Mouse (Mus musculus) 3134 (cell line): ENCODE results near the gene Slc9a3.

Experiments
- DNase-seq: peaks from one replicate; pipeline ENCODE4 v3.0.0-alpha.2; 2011; ENCODE audit warnings: low spot score; ENCODE audit not compliant: insufficient read length; ENCODE audit errors: extremely low read depth

The Slc9a3 gene

GRCm38 (mm10) chr13:74144120-74144884 lies 23.0 kb downstream of the Slc9a3 start:
- DNase-seq = no peak

- no peak for DNase-seq
Measured at GRCm38 (mm10) chr13:74145983-74146622, 24.8 kb downstream of the Slc9a3 start.

DNA sequence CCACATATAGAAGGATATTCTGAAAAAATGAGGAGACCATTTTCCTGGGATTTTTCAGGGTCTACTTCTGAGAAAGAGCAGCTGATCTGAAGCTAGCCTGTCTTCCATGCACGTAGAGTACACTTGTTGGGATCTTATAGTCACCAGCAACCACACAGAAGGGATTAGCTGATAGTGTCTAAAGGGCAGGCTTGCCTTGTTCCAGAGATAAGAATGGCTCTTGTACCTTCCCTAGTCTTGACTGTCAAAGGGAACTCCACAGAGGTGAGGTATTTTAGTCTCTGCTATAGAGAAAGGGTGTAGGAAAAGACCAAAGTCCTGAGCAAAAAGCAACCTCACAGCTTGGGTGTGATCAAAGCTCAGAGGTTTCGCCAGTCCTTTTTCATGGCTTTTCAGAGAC lies 26.1 kb downstream of the Slc9a3 start:
- DNase-seq = no peak

- DNase-seq = no peak
Measured at GRCm38 (mm10) chr13:74166348-74167056, 45.2 kb downstream of the Slc9a3 start.

GRCm38 (mm10) chr13:74167057-74167413 lies 45.8 kb downstream of the Slc9a3 start:
- no peak for DNase-seq

DNA sequence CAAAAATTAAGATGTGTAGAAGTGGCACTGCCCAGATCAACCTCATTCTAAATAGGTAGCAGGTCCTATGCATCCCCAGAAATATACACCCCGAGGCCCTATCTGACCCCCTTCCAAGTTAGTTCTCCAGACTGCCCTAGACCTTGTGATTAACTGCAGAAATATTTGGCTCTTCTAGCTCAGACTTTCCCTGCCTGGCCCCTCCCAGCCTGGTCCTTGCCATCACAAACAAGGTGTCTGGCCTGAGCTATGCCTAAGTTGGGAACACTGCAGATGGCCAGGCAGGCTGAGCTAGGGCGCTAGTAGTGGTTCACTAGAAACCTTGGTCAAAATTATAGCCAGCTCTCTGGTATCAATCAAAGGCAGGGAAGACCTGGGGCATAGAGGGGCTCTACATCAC lies 46.2 kb downstream of the Slc9a3 start:
- peak; percentile 57 for DNase-seq

DNA sequence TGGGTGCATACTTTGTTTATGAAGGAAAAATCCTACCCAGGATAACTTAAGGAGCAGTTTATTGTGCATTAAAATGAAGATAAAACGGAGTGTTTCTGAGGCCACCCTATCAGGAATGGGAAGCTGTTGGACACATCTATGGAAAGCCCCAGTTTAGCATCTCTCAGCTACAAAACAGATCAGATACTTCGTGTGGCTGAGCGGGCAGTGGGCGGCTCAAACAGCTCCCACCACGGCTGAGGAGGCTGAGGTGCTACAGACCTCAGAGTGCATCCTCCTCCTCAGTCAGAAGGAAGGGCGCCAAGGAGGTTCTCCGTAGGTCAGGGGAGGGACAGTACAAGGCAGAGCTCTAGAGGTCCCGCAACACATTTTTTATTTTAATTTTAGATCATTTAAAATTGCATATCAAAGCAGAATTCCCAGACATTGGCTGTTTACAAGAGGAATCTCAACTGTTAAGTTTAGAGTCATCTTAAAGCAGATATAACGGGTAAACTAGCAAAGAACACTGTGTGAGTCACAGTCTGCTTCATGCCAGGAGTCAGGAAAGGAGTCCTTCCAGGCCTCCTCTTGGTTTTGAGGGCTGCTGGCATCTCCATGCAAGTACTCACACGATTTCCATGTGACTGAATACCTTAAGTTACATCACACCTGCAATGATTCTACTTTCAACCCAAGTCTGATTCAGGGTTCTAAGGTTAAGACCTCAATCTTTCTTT lies 48.3 kb downstream of the Slc9a3 start:
- DNase-seq = no peak

- DNase-seq = no peak
Measured at GRCm38 (mm10) chr13:74172036-74172435, 50.8 kb downstream of the Slc9a3 start.

GRCm38 (mm10) chr13:74183011-74183695 lies 61.9 kb downstream of the Slc9a3 start:
- DNase-seq = no peak

- no peak for DNase-seq
Measured at GRCm38 (mm10) chr13:74192613-74193012, 71.4 kb downstream of the Slc9a3 start.

GRCm38 (mm10) chr13:74196451-74196850 lies 75.2 kb downstream of the Slc9a3 start:
- no peak for DNase-seq

DNA sequence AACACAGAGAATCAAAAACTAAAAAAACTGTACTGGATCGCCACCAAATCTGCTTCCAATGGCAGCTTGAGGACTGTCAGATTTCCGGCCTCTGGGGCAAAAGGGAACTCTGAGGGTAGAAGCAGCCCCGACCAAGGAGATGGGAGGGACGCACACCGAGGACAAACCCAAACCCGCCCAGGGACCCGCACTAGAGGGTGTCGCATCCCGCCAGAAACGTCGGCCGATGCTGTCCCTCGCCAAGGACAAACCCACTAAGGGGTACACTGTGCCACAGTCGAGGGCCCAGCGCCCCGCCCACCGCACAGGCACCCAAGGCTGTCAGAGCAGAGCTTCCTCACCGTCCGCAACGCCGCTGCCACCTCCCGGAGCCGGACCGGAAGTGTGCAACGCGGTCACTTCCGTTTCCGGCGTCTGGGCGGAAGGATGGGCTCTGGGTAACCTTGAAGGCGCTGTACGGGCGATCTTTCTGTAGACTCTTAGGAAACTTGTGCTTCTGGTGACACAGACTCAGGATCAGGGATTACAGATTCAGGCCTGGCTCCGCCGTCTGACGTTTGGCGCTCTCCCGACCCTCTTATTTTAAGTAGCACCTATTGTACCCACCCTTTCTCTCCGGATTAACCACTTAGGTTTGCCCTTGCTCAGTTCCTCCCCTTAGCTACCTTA lies 87.2 kb downstream of the Slc9a3 start, which contains the start of gene Exoc3:
TSS of gene Exoc3 (minus strand) at position 416 of the 669 bp plus-strand sequence.
- DNase-seq = peak; percentile 93

DNA sequence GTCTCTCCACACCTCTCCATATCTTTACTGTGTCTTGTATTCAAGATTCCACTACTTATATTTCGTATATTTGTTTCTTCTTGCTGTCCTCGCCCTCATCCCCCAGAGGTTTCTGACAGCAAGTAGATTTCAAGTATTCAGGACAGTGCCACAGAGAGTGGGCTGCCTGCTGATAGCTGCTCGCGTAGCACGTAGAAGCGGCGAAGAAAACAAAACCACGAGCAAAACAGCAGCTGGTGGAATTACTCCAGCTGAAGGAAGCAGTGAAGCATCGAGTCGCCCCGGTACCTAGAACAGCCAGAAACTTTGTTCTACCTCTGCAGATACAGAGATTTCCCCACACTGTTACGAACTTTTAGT lies 87.7 kb downstream of the Slc9a3 start:
- no peak for DNase-seq

- no peak for DNase-seq
Measured at GRCm38 (mm10) chr13:74218441-74218840, 97.2 kb downstream of the Slc9a3 start.
